Mouse (Mus musculus) spleen, postnatal 10 days (tissue): Measurements from ENCODE around the gene Prl8a2.

Experiments
- DNase-seq, 2 experiments: peaks; one replicate each; pipeline ENCODE4 v3.0.0; 2021 to 2022; ENCODE audit warnings: low spot score in 2 of 2

Prl8a2 gene

GRCm38 (mm10) chr13:27345373-27345772 lies at the start of gene Prl8a2:
Prl8a2 (plus strand) TSS chr13:27345673.
- DNase-seq: no peak

- no peak for DNase-seq
Observed at GRCm38 (mm10) chr13:27312334-27313225, 32.9 kb upstream of the Prl8a2 start, which contains the start of gene Prl6a1. Prl6a1 (plus strand) TSS chr13:27312627.

- no peak for DNase-seq
Observed at GRCm38 (mm10) chr13:27334989-27335388, 10.5 kb upstream of the Prl8a2 start.

GRCm38 (mm10) chr13:27342733-27343275 lies 2.7 kb upstream of the Prl8a2 start:
- DNase-seq: no peak

- DNase-seq: no peak
Observed at GRCm38 (mm10) chr13:27390746-27391145, 45.3 kb downstream of the Prl8a2 start, which contains the start of gene Prl2b1. Prl2b1 (minus strand) TSS chr13:27390846.

- no peak for DNase-seq
Observed at GRCm38 (mm10) chr13:27399061-27399724, 53.7 kb downstream of the Prl8a2 start.
